Mouse (Mus musculus) MEL (cell line): ENCODE results near the gene Drg2.
"Not testable (repeated sequence)": the region's sequence is repeated elsewhere in the genome, so short reads cannot be mapped to it uniquely, and the experiment has no call there.

Source experiments
- CHD1 ChIP-seq: IDR thresholded peaks from 2 replicates; pipeline ENCODE4 v1.6.1; 2012; ENCODE audit warnings: low read depth, mild to moderate bottlenecking, inconsistent platforms, low read length, improper control_type of control experiment
- CTCF ChIP-seq, 3 experiments: IDR thresholded peaks in 2 of 3; conservative IDR thresholded peaks in 1 of 3; 2 replicates each; pipeline ENCODE4 v1.5.1; 2011 to 2012; ENCODE audit warnings: low read length in 3 of 3, low read depth in 2 of 3, mild to moderate bottlenecking in 2 of 3, improper control_type of control experiment in 1 of 3, inconsistent platforms in 1 of 3, mixed read lengths in 1 of 3, moderate library complexity in 1 of 3; ENCODE audit not compliant: control insufficient read depth in 1 of 3, insufficient read depth in 1 of 3, poor library complexity in 1 of 3, severe bottlenecking in 1 of 3
- EP300 ChIP-seq, 2 experiments: IDR thresholded peaks; 2 replicates each; pipeline ENCODE4 v1.6.1; 2011; ENCODE audit warnings: improper control_type of control experiment in 2 of 2, low read length in 2 of 2, low read depth in 1 of 2, mild to moderate bottlenecking in 1 of 2
- GABPA ChIP-seq: IDR thresholded peaks from 2 replicates; pipeline ENCODE4 v1.6.1; 2012; ENCODE audit warnings: low read depth, mild to moderate bottlenecking, inconsistent platforms, low read length, improper control_type of control experiment, moderate library complexity
- HCFC1 ChIP-seq: IDR thresholded peaks from 2 replicates; pipeline ENCODE4 v1.6.1; 2012; ENCODE audit warnings: low read depth, mild to moderate bottlenecking, inconsistent platforms, low read length, improper control_type of control experiment, moderate library complexity
- KAT2A ChIP-seq: conservative IDR thresholded peaks from 2 replicates; pipeline ENCODE4 v1.6.1; 2012; ENCODE audit warnings: low read depth, low read length, improper control_type of control experiment, inconsistent platforms
- MAX ChIP-seq: IDR thresholded peaks from 2 replicates; pipeline ENCODE4 v1.6.1; 2011; ENCODE audit warnings: low read length, improper control_type of control experiment
- NRF1 ChIP-seq: IDR thresholded peaks from 2 replicates; pipeline ENCODE4 v1.6.1; 2014; ENCODE audit warnings: low read depth, mild to moderate bottlenecking, inconsistent platforms, low read length, improper control_type of control experiment, moderate library complexity; ENCODE audit not compliant: poor library complexity, insufficient read depth, severe bottlenecking
- POLR2A ChIP-seq, 2 experiments: IDR thresholded peaks; 2 replicates each; pipeline ENCODE4 v1.6.1; 2011 to 2012; ENCODE audit warnings: low read length in 2 of 2, mild to moderate bottlenecking in 2 of 2, control low read depth in 1 of 2, improper control_type of control experiment in 1 of 2, low read depth in 1 of 2, moderate library complexity in 1 of 2; ENCODE audit not compliant: control insufficient read depth in 1 of 2, insufficient read depth in 1 of 2, poor library complexity in 1 of 2
- SMC3 ChIP-seq: IDR thresholded peaks from 2 replicates; pipeline ENCODE4 v1.6.1; 2011; ENCODE audit warnings: low read depth, low read length, improper control_type of control experiment
- USF1 ChIP-seq: IDR thresholded peaks from 2 replicates; pipeline ENCODE4 v1.6.1; 2014; ENCODE audit warnings: low read depth, mild to moderate bottlenecking, inconsistent platforms, low read length, improper control_type of control experiment, moderate library complexity
- ZC3H11A ChIP-seq: IDR thresholded peaks from 2 replicates; pipeline ENCODE4 v1.6.1; 2012; ENCODE audit warnings: low read depth, mild to moderate bottlenecking, inconsistent platforms, low read length, improper control_type of control experiment
- ZNF384 ChIP-seq: IDR thresholded peaks from 2 replicates; pipeline ENCODE4 v1.6.1; 2012; ENCODE audit warnings: low read depth, mild to moderate bottlenecking, inconsistent platforms, low read length, improper control_type of control experiment

GRCm38 (mm10) chr11:60439621-60440020, 14.8 kb upstream of the Drg2 start:
- TF ChIP-seq SMC3; MAX; CTCF (IDR thresholded peaks at IDR 0.05 in 2 of 3, conservative IDR thresholded peaks at IDR 0.05 in 1 of 3; ENCODE audit: control insufficient read depth in 1 of 3, insufficient read depth in 1 of 3, low read depth in 2 of 3, low read length in 3 of 3, poor library complexity in 1 of 3, severe bottlenecking in 1 of 3); ZC3H11A; POLR2A (IDR thresholded peaks at IDR 0.05; ENCODE audit: control insufficient read depth in 1 of 2, insufficient read depth in 1 of 2, low read depth in 1 of 2, low read length in 2 of 2, poor library complexity in 1 of 2); ZNF384; USF1; GABPA; EP300 (IDR thresholded peaks at IDR 0.05; ENCODE audit: low read depth in 1 of 2, low read length in 2 of 2); KAT2A; NRF1; CHD1; HCFC1: not testable (repeated sequence)
